Mouse (Mus musculus): ENCODE measurements at regions not wholly inside any gene's neighbourhood (a gene's known extent, or its start where the extent isn't known, plus 50 kb on each side); places are given as distances from the start of the nearest gene placed in this dataset.

DNA sequence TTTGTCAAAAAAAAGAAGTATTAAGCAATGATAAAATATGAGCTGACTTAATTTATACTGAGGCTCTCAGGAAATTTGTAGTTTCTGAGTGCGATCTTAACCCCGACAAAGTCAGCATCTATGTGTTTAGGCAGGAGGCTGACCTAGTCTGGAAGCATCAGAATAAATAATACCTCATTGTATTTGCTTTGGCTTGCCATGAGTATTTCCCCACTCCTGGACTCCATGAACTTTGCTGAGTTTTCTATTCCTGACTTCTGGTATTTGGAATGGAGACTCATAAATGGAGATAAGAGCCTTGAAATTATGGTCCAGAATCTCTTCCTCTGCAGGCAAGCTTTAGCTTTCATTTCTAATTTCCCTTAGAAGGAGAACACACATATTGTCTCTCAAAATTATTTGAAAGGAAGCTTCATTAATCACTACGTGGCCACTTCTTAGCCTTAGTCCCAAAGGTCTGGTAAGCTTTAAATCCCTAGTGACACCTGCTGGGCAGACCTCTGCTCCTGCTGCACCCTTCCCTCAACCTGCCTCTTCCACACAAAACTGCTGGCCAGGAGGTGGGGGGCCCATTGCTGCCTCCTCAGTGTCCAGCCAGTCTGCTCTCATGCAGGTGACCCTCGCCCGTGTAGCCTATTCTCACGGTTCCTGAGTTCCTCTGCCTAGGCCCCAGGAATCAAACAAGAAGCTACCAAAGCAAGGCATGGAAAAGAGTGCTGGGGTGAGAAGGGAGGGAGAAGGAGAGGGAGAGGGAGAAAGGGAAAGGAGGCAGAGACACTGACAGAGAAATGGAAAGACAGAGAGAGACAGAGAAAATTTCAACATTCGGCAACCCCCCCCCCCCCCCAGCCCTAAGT lies 173.6 kb upstream of the Klf12 start:
- DNase-seq = no peak

DNA sequence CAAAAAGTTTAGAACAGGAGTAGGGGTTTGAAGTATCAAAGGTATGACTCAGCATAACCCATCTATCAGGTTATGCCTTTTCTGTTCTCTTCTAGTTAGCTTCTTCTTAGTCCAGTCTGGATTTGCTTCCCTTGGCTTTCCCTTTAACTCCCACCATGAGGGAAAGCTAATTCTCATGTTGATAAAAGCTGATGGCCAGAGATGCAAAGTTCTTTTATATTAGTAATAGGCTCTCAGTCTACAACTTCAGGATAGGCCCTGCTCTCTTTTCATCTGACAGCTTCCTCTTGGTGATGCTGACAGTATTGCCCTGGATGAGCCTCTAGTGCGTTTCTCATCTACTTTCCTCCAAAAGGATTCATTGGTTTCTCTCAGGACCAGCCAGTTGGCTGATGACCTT lies 161.7 kb upstream of the Klf12 start:
- DNase-seq = no peak

DNA sequence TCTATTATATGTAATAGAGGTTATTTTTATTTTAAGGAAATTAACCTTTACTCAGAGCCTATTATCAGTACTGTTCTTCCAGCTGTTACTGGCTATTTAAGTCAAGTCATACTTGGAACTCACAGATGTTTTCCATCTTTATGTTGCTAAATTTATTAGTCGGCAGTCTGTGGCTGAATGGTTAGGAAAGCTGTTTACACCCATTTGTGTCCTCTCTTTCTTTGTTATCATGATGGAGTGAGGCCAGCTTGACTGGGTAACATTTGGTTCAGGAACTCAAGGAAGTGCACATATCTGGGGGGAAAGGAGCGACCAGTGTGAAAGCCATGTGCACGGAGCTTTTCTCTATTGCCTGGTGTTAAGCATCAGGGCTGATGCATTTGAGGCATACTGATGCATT lies 160.4 kb upstream of the Klf12 start:
- DNase-seq = no peak

DNA sequence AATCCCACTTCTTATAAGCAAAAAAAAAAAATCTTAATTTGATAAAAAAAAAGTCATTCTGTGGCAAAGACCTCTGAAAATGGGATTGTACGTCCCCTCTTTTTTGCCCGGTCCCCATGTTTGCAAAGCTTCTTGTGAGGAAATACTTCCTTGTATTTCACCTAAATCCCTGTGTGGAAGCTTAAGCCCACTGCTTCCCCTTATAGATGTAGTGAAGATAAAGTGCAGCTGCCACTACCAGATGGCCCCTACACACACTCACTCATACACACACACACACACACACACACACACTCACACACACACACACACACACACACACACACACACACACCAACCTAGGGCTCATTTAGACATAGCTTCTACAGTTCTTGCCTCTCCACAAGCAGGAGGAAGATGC lies 159.6 kb upstream of the Klf12 start:
- no peak for DNase-seq

DNA sequence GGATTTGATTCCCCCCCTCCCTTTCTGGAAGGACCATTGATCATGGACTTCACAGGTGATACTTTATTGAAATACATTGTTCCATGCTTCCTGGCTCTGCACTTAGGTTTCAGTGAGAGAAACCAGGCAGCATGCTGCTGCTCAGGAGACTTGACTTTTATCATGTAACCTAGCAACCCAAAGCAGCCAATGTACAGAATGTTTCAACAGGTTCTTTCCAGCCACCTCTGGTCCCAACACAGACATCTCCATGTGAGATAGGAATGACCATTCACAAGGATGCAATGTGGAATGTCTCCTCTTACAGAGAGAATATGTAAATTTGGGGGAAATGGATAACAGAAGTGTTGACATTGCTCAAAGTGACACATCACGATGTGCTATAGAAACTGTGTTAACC lies 153.1 kb upstream of the Klf12 start:
- no peak for DNase-seq

DNA sequence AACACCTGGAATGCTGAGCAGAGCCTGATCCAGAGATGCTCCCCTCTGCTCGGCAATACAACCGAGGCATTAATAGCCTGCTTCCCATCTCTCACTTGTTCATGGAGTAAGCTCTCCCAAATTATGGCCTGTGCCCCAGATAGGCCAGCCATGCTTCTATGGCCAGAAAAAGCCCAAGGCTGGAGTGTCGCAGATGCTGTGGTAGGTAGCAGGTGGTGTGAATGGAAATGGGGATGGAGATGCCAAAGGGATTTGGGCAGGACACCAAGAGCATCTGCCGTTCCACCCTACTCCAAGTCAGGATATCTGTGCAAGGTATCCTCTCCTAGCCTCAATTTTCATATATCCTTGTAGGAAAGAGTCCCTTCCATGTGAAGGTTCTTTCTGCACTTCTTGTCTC lies 145.2 kb upstream of the Klf12 start:
- no peak for DNase-seq

DNA sequence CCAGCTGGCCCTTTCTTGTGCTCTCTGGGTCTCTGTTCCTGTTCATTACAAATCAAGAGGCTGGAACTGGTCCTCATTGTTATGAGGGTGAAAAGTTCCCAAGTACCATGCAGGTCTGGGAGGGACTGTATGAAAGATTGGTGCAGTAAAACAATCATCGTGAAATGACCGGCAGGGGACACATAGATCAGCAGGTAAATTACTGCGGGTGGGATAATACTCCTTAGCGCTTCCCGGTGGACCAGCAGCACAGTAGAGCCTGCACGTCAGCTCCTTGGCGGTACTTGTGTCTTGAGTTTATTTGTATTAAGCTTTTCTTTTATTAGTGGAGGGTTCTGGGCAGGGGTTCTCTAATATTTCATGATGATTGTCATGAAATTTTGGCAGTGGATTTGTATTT lies 141.9 kb upstream of the Klf12 start:
- DNase-seq = no peak

DNA sequence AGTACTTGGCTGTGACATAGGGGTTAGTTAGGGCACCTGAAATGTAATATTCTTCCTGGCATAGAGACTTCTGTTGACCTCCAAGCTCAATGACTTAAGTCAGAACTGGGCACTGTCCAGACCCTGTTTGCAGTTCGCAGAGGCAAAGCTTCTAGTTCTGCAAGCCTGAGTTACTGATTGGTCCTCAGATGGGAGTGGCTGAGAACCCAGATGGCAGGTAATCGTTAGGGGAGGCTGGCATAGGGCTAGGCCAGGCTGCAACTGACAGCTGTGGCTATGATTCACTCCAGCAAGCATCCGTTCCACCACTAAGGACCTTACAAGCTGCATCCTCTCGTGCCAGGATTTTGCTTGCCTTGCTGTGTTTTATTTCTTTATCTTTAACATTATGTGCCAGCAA lies 139.3 kb upstream of the Klf12 start:
- DNase-seq = no peak

DNA sequence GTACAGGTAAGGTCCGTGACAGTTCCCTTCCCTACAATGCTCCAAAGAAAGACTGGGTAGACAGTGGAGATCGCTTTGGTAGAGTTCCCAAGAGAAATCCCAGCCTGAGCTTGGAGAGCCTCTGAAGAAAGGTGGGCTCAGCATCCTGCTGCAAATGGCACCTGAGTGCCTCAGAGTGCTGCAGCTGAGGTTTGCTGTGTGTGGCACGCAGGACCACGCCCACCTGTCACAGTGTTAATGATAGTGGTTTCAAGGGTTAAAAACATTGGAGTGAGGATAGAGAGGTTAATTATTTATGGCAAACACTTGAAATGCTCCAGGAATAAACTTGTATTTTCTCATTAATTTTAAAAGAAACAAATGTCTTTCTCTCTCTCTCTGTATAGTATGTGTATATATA lies 137.2 kb upstream of the Klf12 start:
- DNase-seq = no peak

DNA sequence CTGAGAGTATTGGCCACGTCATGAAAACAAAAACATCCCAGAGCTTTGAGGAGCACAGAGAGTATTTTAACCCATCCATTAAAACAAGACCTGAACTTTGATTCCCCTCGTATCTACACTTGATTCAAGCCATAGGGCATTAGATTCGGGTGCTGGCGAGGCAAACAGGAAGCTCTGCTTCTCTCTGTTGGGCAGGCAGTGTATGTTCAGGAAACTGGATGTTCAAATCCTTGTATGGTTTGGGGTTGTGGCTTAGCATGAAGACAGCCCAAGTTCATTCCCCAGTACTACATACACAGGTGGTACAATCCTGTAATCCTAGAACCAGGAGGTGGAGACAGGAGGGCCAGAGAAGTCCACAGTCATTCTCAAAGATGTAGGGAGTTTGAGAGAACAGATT lies 130.6 kb upstream of the Klf12 start:
- DNase-seq = no peak

DNA sequence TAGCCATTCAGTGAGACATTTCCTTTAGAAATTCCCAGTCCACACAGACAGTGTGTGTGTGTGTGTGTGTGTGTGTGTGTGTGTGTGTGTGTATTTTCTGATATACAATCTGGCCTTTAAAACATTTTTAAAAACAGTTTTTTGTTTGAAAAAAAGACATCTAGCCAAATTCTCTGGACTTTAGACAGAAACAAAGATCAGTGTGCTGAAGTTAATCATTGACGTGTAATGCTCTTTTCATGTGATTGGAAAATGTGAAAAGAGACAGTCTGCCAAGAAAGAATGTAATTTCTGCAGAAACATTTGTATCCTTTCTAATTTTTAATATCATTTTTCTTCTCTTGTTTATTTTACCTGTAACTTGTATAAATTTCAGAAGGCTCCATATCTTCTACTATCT lies 127.7 kb upstream of the Klf12 start:
- no peak for DNase-seq

DNA sequence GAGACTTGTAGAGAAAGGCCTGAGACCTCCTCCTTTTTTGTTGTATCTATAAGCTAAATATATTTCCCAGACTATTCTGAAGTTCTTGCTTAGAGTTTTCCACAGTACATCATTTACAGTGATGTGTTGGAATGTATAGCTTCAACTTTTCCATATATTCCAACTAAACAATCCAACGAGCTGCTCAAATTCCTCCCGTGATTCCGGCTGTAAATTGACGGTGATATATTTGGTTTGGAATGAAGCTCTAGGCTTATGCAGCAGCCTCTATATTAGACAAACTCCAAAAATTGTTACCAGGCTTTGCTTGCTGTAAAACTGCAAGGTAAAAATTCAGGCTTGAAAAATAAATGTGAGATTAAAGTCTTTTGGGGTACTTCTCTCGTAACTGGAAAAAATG lies 112.7 kb upstream of the Klf12 start:
- no peak for DNase-seq

DNA sequence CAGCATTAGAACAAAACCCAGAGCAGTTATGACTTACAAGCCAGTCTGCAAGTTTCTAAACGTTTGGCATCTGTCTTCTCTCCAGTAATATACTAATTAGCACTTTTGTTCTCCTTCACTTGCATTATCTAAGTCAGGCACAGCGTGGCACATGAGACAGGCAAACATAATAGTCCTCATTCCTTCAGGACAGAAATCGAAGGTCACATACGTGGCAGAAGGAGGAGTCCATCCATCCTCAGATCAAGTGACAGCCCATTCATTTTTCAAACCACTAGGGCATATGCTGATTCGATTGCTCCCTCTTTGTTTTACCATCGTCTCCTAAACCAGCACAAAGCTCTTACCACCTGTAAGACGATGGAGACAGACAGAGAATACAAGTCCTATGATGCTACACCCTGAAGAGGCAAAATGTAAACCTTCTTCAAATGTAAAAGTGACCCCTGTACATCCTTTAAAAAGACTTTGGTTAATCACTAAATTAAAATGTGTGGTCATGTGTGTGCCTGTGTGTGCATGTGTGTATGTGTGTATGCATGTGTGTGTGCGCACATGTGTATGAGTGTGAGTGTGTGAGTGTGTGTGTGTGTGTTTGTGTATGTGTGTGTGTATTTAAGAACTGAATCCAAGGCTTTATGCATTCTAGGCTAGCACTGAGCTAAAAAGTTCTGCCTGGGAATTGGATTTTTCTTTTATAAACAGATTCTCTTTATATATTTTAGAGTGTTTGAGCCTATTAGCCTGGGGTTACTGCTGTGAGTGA lies 90.9 kb upstream of the Klf12 start:
- no peak for DNase-seq

DNA sequence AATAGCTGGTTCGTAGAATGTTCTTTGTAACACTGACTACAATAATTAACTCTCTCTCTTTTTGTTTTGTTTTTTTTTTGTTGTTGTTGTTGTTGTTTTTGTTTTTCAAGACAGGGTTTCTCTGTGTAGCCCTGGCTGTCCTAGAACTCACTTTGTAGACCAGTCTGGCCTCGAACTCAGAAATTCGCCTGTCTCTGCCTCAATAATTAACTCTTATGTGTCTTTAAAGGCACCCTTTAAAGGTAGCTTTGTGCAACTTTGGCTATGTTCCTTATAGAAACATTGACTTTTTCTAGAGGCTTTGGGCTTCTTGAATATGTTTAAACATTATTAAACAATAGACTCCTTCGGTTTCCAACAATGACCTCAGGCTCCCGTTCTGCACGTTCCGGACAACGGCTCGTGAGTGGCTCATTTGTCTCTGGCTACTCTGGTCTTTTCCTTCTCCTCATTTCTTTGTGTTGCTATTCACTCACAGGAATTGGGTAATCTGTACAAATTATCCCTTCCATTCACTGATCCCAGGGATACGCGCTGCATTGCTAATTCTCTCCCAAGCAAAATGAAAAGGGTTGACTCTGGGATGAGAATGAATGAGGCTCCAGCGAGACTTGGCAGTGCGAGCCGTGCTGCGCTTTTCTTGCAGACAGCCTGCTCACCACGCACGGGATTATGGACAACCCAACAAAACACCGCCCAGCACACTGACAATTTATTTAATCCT lies 90.2 kb upstream of the Klf12 start:
- DNase-seq = no peak

DNA sequence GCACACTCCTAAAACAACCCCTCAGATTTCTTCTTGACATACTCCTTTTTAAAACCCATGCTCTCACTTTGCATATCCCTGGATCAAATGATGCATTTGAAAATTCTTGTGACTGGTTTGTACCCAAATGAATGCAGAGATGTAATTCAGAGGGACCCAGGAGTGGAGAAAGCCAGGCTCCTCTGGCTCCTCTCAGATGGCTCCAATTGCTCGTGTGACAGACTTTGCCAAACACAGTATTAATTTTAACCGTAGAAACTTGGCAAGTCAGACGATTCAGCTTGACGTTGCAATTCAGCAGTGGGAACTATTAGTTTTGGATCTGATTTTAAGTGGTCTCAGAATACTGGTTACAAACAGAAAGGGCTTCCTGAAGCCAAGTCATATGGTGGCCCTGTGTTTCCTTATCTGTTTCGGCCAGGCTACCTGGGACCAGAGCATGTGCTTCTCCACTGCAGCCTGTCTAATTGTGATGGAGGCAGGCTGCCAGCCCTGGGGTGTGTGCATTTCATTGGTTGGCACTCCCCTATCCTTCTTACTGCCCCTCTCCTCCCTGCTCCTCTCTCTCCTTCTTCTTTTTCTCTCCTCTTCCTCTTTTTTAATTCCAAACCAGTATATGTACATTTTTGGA lies 81.9 kb upstream of the Klf12 start:
- no peak for DNase-seq

DNA sequence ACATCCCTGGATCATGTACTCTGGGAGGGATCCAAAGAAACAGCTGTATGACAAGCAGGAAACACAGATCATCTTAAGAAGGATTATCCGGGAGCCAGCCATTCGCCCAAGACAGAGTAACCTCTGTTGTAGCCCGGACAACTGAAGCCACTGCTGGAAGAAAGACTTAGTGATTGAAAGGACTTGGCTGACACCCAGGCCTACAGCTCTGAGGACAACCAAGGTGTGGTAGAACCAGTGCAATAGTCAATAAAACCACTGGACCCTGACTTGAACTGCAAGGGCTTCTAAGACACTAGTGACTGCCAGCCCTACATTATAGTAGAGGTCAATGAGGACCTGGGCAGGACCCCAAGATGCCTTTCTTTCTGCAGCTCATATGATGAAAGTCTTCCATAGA lies 78.3 kb upstream of the Klf12 start:
- no peak for DNase-seq

DNA sequence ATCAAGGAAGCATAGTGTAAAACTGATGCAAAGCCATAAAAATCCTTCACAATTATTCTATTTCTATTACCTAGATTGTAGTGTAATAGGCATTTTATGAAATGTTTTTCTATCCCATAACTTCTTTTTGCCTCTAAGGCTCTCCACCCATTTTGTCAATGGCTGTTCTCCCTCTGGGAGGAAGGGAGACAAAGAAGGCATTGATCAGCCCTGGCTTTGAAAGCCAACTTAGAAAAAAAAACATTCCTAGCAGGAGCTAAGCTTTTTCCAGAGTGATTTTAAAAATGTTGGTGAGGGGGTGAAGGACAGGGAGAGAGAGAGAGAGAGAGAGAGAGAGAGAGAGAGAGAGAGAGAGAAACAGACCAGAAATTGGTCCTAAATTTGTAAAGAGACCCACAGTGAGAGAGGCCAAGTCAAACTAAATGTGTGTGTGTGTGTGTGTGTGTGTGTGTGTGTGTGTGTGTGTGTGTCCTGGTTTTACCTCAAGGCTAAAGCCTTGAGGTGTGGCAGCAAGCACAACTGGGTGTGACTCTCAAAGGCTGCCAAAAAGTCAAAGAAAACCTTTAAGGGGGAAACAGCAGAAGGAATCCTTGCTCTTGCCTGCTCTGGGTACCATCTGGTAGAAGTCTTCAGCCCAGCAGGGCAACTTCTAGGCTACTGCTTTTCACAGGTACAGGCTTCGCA lies 77.0 kb upstream of the Klf12 start:
- DNase-seq = no peak

DNA sequence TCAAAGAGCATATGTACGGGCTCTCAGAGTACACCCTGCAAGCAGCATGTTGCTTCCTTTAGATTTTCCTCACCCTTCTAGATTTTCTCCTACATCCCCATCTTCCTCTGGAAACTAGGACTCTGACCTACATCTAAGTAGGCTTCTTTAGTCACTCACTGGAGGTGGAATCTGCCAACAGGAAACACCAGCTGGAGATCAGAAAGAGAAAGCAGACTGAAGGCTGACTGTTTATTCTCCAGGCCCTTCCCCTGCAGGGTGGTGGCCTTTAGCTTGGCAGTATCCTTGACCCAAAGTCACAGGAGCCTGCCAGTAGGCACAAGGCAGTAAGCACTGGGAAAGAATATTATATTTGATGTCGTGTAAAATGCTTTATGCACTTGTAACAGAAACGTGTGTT lies 75.4 kb upstream of the Klf12 start:
- DNase-seq = no peak

DNA sequence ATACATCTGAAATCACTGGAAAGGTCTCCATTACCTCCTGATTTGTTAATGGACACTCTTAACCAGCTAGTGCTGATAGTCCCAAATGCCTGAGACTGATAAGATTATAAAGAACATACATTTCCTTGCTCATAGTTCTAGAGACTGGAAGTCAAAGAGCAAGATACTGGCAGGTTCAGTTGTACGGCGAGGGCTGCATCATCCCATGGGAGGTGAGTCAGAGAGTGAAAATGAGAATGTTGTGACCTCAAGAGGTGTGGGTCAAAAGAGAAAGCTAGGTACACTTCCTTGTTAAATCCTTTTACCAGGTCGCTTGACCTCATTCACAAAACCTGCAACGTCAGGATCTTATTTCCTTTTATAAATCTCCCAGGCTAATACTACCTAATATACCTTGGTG lies 72.7 kb upstream of the Klf12 start:
- no peak for DNase-seq

DNA sequence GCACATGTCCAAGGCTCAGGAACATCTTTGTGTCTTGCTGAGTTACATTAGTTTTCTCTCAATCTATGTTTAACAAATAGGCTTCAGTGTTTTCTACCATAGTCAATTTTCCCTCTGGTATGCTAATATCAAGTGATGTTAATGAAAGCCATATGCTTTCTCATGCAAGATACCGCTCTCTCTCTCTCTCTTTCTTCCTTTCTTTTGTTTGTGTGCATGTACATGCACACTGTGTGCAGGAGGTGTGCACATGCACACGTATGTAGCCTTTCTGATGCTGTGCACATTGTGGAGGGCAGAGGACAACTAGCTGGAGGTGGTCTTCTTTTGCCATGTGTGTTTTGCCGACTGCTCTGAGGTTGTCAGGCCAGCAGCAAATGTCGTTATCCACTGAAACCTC lies 69.0 kb upstream of the Klf12 start:
- DNase-seq = no peak

DNA sequence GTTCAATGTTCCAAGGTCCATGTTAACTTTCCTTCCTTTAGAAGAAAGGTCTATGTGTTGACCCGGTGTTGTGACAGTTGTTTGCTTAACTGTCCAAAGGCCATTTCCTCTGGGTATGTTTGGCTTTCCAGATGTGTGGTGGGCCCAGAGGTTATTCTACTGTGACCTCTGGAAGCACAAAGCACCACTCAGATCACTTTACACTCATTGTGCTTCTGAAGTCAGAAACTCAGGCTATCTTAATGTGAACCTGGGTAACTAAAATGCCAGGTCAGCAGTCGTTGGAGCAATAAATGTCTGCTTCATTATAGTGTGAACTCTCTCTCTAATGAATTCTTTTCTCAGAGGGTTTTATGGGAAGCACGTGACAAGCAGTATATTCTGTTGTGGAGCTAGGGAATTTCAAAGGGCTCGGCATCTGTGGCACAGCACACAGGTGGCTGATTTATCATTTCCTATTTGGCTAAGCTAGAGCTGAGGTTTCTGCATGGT lies 68.5 kb upstream of the Klf12 start:
- no peak for DNase-seq

DNA sequence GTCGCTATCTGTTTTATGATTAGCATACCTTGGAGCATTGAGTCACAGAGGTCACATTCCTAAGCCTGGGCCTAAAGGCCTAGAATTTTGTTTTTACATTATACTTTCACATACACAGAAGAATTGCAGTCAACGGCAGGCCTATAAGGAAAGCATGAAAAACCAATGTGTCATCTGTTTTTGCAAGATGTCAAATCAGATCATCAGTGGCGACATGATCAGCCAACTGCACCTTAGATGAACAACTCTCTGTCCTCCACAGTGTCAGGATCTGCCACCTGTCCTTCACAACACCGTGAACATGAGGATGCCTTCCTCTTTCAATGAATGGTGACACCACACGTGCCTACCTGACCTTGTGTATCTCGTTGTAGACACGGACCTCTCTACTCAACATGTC lies 66.5 kb upstream of the Klf12 start:
- DNase-seq = no peak

All from thymus, postnatal 4 days (tissue).